Mouse (Mus musculus) gastrocnemius, adult 18-20 months (tissue): ENCODE measurements around the gene Sec24b. TPM values are rescaled to one million over a fixed set of nuclear protein-coding genes. Genes with fewer than 3 reads are reported as not detected.
A peak's percentile ranks its signal among the peaks of the same experiment; 100 is the strongest.

Source experiments
- DNase-seq: peaks from one replicate; pipeline ENCODE4 v3.0.0; 2021; ENCODE audit warnings: low spot score
- long read RNA-seq, 2 experiments: library from polyadenylated mRNA; stranded (forward); transcript quantifications; one replicate each; pipeline ENCODE4 v2.0.0; 2021
- total RNA-seq, 2 experiments: library from RNA; stranded (reverse); gene quantifications; 2 replicates each; pipeline ENCODE4 v1.2.3; 2021

Sec24b gene
- total RNA-seq, result 10 to 100 TPM; 26.8 to 30.5 TPM
- long read RNA-seq, experiment 1, full-length matches to known transcripts, result 4 of 20 reads
- long read RNA-seq, experiment 1, partial matches to known transcripts, result 4 of 20 reads
- long read RNA-seq, experiment 1, other reads (novel, unspliced or antisense), result 12 of 20 reads
- long read RNA-seq, experiment 2, full-length matches to known transcripts, result 2 of 16 reads
- long read RNA-seq, experiment 2, partial matches to known transcripts, result 7 of 16 reads
- long read RNA-seq, experiment 2, other reads (novel, unspliced or antisense), result 7 of 16 reads

DNA sequence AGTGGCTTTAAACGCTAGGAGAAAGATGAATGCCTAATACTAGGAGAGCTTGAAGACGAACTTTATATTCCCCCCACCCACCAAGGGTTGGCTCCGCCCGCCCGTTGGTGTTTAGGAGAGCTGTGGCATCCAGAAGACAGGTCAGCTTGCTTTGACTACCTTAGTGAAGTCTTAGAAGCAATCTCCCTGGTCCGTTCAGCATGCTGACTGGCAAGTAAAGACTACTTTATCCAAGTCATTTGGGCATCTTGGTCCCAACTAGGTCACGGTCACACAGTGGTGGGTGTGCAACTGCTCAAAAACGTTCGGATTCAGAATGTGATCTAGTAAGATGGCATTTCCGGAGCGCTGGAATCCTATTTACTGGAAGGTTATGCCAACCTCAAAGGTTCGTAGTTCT, at the start of gene Sec24b:
Gene Sec24b (minus strand): TSS at position 273 of the 400 bp plus-strand sequence.
- DNase-seq, result peak; percentile 17

DNA sequence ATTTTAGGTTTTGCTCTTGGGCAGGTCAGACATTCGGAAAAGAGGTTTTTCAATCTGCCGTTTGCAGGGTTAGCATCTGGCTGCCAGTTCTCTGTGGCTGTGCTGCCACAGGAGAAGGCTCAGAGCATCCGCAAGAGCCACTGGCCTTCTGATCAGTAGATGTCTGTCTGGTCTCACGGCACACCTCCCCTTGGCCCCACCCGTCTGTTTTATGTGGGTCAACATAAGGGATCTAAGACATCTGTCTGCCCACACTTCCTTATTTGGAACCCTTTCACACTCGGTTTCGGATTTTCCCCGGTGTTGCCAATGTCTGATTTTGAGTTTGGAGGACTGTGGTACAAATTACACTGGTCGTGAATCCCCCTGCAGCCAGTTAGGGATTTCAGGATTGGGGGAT, 43.1 kb upstream of the Sec24b start:
- no peak for DNase-seq

DNA sequence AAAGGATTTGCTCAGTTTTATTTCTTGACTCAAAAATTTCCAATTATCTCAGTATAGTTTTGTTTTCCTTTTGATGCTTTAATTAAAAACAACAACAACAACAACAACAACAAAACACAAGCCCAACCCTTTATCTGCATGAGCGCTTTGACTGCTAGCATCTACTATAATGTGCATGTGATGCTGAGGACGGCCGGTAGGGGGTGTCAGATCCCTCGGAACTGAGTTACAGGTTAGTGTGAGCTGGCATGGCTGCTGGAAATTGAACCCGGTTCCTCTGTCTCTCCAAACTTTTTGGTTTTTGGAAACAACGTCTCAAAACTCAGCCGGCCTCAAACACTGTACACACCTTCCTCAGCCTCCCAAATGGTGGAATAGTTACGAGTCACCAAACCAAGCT, 42.1 kb upstream of the Sec24b start:
- no peak for DNase-seq

DNA sequence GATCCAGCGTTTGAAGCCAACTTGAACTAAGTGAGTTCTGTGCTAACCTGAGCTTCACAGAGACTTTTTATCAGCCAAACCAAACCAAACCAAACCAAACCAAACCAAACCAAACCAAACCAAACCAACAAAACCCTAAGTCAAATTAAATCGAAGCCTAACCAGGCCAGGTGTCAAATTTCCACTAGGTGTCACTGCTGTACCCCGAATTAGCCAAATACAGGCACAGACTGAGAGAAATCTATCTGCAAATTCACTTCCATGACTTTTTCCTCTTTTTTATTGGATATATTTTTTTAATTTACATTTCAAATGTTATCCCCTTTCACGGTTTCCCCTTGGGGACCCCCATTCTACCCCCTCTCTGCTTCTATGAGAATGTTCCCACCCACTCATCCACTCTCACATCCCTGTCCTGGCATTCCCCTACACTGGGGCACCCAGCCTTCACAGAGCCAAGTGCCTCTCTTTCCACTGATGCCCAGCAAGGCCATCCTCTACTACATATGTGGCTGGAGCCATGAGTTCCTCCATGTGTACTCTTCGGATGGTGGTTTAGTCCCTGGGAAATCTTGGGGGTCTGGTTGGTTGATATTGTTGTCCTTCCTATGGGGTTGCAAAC, 33.9 kb upstream of the Sec24b start:
- DNase-seq, result no peak

DNA sequence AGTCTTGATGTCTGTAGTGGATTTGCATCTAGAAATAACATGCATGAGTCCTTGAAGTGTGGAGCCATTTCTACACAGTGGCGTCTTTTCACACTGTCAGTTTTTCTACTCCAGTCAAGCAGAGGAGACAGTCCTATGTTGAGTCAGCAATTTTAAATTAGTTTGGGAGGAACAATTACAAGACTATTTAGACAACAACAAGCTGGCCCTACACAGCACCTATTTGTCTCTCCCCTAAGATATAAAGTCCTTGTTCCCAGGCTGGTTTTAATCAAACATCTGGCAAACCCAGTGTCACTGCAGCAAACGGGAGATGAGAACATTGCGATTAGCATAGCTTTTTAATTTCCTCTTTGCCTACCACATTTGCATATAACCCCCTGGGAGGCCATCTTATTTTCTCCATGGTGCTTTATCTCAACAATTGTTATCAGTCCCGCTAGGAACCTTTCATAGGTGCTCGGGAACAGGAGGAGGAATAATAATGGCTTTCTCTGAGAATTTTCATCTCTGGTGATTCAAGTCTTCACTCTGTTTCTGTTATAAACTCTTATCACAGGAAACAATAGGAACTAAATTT, 32.9 kb upstream of the Sec24b start:
- no peak for DNase-seq

DNA sequence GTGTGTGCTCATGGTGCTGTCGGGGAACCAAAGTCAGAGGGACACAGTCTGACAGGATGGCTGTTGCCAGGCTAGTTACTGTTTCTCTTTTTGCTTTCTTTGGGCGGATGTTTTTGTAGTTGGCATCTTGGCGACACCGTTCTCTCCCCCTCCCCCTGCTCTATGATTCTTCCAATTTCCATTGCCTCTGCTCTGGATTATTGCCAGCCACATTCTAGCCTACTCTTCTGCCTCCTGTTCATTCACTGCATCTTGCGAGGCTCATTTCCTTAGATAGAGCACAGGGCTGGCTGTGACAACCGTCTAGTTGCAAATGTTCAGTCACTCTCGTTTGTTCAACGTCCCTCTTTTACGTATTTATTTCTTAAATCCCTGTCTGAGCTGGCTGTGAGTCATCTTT, 29.1 kb upstream of the Sec24b start:
- DNase-seq, result no peak

DNA sequence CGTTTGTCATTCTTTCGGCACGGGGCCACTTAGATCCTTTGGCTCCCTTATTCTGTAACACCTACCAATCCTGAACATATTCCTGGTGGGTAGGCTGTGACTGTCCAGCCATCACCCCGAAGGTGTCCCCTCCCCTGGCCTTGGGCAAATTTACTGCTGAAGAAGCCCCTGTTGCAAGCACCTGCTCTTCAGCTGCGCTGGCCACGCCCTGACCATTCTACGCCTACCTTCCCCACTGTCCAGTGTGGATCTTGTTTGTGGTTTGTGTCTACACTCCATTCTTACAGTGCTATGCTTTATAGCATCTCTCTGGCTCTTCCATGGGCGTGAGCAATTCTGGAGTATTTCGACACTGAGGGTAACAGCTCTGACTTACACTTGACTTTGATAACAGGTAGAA, 27.3 kb upstream of the Sec24b start:
- no peak for DNase-seq

DNA sequence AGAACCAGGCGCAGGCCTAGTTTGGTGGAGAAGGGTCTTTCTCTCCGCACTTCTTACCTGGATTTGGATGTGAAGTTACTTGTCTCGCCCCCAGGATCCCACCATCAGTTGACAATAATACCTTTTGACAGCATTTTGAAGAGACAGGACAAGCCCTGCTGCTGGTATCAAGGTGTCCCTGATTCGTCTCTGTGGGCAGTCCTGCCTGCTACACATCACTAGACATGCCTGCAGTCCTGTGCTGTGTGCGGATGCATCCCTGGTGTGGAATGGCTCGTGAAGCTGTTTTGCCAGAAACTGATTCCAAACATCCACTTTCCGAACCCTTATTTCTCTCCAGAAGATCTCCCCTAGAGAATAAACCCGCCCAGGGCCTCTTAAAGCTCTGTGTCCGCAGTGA, 26.1 kb upstream of the Sec24b start:
- no peak for DNase-seq

DNA sequence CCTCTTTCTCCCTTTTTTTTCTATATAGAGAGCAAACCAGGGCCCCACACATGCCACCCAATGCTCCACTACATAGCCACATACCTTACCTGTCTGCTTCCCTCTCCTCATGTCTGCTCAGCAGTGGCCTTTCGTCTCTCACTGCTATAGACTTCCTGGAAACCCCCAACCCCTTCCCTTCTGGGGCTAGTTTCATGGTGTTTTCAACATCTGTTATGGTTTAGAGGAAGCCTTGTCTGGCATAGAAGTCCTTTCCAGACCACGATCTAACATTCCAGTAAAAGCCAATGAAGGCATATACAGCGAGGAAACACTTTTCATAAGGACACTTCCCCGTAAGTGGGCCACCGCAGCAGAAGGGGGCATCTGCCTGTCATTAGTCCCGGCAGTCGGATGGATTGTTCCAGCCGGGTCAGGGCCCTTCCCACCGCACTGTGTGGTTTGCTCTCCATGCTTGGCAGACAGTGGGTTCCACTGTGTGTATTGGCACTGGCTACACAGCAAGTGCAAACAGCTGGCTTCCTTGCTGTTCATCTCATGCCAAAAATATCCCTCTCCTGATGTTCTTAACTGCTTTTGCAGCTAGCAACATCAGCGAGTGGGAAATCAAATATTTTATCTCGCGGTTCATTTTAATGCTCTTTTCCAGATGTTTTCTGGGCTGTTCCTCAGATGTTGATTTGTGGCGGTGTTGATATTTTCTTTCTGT, 25.2 kb upstream of the Sec24b start:
- DNase-seq, result peak; percentile 4

DNA sequence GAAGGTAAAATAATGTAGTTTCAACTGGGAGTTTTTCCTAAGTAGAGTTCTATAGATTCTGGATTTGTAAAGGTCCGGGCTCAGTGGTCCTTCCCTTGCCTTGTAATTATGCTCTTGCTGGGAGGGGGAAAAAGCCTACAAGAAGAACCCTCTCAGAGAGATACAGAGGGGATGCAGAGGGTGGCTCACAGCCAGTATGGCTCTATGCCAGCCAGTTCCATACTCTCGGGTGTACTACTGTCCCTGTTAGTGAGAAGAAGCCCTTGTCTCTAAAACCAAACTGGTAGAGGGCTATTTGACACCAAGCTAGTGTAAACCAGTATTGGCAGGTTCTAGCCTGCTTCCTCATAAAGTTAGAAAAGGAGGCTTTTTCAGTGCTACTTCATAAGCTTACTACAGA, 22.0 kb upstream of the Sec24b start:
- DNase-seq, result no peak

DNA sequence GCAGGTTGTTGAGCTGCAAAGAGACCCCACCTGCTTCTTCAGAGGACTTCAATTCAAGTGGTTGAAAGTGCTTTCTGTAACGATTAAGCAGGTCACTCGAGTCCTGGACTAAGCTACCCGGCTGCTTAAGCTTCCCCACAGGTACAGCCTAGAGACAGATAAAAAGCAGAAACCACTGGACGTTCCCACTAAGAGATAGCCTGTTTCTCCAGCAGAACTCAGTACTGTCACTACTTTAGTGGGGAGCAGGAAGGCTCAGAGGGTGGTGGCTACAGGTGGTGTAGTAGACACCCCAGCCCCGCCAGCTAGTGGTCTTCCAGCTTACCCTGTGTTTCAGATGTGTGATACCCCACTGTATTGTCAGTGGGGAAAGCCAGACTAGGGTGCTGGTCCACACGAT, 19.3 kb upstream of the Sec24b start:
- DNase-seq, result no peak

DNA sequence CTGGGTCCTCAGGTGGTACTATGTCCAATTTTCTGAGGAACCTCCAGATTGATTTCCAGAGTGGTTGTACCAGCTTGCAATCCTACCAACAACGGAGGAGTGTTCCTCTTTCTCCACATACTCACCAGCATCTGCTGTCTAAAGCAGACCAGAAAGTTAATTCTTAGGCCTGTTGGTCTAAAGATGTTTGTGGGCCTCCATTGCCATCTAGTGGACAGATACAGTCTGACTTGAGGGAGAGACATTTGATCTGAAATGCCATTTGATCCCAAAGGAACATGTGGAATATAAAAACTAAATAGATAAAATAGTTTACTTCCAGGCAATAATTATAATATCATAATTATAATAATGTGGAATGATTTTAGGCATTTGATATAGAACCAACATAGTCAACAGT, 18.4 kb upstream of the Sec24b start:
- DNase-seq, result peak; percentile 68

DNA sequence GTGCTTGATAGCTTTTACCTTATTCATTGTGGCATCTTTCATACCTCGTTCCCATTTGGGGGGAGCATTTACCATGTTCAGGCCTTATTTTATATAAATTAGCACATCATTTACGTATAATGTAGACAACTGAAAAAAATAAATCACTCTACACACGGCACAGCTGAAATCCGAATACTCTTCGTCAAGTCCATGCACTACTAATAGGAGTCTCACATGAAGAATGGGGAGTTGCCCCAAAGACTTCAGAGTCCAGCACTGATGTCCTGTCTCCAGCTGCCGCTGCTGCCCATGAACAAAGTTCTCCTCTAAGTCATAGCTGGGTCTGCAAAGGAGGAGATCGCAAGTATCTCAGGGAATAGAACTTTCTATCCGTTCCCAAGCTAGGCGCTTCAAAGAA, 15.9 kb upstream of the Sec24b start:
- no peak for DNase-seq

DNA sequence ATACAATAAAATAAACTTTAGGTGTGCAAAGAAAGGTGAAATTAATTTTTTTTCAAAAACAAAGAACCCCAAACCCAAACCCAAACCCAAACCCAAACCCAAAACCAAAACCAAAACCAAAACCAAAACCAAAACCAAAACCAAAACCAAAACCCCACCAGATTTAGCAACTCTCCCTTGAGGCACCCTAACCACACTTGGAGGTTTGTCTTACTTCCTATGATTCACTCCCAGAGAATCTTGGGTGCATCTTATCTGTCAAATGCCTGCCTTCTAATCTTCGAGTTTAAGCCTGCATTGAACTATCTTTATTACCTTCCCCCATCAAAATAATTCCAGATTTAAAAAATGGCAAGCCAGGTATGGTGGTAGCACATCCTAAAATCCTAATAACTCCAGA, 14.4 kb upstream of the Sec24b start:
- no peak for DNase-seq

DNA sequence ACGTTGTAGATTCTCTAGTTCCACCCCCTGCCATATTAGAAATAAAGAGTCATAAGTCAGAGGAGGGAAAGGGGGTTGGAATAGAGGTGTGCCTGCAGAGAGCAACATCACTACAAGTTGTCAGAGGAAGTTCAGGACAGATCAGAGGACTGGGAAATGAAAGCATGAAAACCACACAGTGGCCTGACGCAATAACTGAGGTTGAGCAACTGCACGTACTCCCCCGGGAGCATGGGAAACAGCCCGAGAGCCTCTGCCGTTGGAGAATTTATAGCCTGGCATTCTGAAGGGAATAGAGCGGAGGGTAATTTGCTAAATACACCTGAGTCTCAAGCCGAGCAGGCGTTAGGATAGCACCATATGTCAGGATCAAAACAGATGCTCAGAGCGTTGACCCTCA, 11.7 kb upstream of the Sec24b start:
- DNase-seq, result peak; percentile 37

DNA sequence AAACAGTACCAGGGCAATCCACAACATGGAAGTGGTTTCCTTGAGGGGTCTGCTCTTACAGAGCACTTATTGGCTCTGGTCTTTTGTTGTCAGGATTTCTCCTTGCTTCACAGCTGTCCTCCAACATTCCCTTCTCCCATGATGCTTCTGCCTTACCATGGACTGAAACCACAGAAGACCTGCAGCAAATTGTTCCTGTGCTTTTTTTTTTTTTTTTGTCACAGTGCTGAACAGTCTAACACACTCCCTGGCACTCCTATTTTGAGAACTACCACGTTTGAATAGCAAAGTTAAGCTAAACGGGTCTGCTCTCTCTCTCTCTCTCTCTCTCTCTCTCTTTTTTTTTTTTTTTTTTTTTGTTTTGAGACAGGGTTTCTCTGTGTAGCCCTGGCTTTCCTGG, 10.6 kb upstream of the Sec24b start:
- DNase-seq, result no peak

DNA sequence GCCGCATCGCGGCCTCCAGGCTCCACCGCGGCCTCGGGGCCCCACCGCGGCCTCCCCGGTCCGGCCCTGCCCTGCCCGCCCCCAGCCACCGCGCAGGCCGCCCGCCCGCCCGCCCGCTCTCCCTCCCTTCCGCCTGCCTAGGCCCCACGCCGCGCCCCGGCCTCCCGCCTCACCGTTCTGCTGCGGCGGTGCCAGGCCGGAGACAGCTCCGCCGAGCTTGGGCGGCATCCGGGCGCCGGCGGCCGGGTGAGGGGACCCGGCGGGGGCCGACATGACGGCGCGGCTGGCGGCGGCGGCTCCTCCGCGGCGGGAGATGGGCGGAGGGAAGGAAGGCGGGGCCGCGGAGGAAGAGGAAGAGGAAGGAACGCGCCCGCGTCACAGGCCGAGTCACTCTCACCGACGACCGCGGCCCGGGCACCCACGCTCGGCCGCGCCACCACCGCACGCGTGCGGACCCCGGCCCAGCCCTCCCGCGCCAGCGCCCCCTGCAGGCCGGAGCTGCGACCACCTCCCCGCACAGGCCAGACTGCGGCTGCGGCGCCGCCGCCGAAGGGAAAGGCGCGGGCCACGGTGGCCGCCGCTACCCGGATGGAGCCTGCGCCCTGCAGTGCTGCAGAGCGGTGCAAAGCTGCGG, 840 bp downstream of the Sec24b start:
- peak; percentile 73 for DNase-seq

DNA sequence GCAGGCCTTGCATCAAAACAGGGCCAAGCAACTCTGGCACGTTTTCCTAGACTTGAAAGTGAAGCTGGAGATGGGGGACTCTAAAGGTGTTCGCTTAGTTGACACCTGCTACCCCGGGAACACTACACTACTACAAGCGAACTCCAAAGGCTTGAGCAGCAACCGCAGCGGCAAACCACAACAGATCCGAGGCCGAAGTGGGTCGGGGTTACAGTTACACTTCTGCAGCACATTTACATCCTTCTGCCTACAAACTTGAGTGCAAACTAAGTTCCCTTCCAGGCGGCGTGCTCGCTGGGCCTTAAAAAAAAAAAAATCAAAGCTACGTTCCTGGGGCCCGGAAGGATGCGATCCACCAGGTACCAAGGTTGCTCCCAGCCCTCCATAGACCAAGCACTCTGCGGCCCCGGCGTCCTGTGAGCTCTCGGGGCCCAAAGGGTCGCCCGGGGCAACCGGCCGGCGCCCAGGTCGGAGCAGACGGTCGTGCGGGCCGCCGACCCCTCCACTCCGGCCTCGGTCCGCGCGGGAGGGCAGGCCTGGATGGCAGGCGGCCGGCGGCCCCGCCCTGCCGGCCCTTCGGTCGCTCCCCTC, 1.5 kb downstream of the Sec24b start:
- DNase-seq, result no peak

DNA sequence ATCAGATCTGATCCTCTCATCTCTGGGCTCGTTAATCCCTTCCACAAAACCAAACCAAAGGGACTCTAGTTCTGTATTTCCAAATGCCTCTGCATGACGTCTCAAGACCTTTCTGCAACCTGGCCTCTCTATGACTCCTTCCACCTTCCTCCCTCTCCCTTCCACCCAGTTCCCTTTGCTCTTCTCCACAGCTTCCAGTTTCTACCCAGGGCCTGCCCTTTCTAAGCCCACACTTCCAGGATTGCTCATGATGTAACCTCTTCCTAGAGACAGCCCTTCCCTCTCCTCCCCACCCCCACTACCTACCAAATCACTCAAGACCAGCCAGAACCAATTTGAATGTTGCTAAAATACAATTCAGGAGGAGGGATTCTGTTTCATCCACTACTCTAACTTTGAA, 2.9 kb downstream of the Sec24b start:
- no peak for DNase-seq

DNA sequence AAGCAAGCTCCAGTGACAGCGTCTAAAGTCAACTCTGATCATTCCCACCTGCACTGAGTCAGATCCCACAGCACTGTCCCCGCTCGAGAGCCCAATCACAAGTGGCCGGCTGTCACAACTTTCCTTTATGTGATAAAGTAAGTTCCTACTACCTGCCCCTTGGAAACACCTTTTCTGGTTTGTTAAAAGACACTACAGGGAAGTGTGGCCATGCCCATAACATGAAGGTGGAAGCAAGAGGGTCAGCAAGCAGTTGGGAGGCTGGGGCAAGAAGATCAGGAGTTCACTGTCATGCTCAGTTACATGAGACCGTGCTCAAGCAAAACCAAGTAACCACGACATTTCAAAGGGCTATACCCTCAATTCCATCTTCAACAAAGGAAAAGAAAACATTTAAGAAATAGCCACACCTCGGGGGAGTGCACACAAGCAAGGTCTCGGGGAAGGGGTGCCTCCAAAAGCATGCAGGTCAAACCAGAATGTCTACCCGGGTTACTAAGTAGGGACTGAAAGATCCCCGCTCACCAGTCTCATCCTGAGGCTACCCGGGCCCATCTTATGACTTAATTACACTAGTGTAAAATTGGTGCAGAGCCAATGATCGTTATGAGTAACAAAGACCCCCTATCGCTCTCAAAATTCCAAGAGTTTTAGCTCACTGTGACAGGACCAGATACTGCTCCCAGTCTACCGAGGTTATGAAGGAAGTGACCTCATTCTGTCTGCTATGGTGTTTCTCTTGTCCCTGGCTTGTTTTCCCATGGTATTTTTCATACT, 3.6 kb downstream of the Sec24b start:
- DNase-seq, result no peak
